Mouse (Mus musculus) retina, adult 2 months (tissue): Measurements from ENCODE around the gene Creg2.
"Not testable (repeated sequence)": the region's sequence is repeated elsewhere in the genome, so short reads cannot be mapped to it uniquely, and the experiment has no call there.

ENCODE experiments used
- DNase-seq: peaks from one replicate; pipeline ENCODE4 v3.0.0-alpha.2; 2012; ENCODE audit warnings: low read depth, low spot score

Creg2 gene

DNA sequence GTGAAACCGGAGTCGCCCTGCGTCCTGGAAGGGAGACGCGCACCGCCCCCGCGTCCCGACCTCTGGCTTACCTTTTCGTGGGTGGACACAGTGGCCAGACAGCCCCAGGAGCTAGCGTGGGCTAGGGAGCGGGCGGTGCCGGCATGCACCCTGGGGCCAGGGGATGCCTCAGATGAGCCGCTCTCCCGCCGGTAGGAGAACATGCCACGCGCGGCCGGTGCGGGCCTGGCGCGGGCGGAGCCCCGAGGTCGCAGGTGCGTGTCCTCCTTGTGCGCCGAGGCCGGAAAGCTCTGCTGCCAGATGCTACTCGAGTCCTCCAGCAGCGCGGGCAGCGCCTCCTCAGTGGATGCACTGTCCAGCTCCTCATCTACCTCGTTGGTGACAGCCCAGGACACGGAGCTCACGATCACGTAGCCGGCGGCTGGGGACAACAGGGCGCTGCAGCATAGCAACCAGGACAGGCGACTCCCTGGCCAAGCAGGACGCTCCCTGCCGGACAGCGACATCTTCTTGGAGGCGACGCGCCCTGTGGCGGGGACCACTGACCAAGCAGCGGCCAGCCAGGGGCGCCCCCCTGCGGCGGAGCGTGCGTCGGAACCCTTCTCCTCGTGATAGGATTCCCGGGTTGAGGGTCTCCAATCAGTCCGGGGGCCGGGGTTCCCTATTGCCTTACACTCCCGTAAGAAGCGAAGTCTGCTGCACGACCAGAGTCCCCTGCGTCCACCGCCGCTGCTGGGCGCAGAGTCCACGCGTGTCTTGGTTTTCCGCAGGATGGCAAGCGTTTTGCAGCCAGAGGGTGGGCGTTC, 636 bp downstream of the Creg2 start:
- DNase-seq, result no peak

DNA sequence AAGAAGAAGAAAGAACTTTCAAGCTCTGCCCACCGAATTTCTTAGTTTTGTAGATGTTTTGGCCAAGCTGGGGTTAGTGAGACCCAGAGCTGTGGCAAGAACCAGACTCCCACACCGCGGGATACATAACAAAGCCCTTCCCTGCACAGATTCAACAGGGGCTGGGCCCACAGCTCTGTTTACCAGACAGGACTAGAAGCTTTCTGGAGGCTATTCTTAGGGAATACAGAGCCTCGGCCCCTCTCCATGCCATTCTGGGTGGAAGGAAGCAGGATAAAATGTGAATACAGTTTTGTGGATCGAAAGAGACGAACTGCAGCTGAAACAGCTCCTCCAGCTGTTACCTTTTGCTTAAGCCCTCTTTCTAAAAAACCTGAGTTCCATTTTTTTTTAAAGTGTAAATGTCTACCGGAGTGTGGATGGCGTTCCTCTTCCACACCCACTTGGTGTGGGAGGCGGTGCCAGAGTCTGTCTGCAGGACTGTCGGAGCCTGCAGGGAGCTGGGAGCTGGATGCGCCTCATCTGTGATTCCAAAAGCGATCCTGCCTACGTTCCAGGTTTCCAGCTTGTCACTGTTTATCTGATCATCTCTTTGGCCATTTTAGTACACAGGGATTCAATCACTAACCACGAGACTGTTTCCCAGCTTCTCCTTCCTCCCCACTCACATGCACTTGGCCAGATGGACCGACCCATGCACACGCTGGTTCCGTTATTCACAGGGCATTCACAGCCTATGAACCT, 1.4 kb downstream of the Creg2 start:
- DNase-seq, result no peak

DNA sequence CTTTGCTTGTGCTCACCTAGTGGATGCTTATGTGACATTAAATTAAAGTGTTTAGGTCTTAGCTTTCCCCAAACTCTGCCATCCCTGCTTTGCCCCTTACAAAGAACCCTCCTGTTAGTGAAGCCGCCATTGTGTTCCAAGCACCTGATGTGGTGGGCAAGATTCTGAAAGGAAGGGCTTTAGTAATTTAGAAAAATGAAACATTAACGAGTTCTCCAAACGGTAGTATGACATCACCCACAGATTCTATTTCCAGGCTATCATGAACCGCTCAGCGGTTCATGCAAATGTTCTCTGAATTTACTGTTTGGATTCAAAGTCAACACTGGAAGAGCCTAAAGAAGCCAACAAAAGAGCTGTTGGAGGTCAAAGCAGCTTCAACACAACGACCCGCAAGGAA, 2.7 kb downstream of the Creg2 start:
- DNase-seq, result no peak

DNA sequence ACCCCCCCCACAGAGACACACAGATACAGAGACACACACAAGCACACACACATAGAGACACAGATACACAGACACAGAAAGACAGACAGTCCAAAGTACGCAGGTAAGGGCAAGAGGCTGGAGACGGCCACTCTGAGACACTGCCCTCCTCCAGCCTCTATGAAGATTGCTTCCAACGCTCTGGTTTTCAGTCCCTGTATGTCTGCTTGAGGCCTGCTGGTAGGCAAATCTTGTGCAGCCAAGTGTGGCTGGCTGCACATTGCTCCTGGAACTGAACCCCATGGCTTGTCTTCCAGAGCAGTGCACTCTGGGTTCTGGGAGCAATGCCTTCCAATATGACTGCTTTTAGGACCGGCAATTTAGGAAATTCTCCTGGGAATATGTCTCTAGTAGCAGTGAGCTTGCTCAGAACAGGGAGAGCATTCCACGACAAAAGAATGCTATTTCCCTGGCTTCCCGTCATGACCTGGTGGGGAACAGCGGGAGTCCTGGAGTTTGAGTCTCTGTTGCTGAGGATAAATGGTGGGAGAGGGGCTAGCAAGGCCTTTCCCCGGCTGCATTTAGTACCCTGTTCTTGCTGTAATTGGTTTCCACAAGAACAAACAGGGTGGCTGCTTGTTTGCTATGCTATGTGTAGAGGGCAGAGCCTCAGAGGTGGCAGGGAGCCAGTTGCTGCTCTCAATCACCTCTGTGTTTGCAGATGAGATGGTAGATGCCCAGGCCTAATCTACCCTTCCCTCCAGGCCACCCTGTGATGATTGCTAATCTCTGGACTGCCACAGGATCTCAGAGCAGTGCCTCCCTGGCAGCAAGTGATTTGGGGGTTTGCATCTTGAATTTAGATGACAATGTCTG, 5.1 kb downstream of the Creg2 start:
- no peak for DNase-seq

DNA sequence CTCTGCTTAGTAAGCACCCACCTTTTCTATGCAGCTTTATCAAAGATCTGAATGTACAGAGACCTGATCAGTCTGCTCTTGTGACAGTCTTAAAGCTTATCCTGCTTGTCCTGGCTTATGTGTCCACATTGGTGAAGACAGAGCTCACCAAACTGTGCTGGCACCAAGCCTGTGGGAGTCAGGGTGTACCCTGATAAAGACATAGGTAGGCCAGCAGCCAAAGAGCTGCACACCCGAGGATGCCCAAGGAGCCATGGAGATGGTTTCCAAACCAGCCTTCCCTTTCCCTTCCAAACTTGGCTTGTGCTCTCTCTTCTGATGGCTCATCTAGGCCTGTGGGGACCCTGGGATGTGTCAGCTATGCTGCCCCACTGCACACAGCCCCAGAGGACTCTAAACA, 6.9 kb downstream of the Creg2 start:
- DNase-seq, result no peak

DNA sequence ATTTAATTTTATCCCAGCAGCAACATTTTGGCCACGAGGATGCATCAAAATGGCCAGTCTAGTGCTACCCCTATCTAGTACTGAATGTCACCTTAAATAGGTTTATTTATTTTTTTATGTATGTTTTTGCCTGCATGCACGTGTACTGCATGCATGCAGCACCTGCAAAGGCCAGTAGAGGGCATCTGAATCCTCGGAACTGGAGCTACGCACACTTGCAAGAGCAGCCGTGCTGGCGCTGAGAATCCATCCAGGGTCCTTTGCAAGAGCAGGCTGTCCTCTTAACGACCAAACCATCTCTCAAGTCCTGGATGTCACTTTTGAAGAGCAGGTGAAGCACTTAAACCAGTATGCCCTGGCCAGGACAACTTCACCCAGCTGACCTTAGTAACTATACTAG, 9.6 kb downstream of the Creg2 start:
- no peak for DNase-seq

DNA sequence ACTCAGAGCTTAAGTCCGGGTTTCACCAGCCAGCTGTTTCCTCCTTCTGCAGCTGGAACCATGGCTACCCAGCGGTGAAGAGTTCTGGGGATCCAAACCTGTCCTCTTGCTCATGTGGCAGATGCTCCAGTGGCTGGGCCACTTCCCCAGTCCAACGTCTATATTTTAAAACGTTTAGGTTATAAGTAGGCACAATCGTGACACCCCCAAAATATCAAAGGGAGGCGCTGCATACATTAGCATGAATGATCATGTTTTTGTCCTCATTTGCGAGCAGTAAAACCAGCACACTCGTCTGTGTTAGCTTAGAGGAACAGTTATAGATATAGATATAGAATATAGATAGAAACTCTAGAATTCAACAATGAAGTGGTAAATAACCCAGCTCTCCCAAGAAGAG, 14.1 kb downstream of the Creg2 start:
- no peak for DNase-seq

DNA sequence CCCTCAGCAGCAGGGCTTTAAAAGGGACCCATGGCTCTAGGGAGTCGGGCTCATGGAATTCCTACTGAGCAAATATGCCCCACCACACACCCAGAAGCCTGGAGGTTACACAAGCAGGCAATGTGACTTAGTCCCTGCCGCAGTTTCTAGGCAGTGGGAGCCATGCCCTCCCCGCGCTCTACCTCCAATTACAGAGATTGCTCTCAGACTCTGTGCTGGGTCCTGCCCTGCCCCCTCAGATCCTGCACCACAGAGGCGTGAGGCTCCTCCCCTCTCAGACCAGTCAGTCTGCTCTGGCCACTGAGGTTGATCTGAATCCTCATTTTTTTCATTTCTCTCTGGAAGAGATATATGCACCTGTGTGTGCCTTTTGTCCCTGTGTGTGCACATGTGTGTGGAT, 14.6 kb downstream of the Creg2 start:
- DNase-seq, result no peak

DNA sequence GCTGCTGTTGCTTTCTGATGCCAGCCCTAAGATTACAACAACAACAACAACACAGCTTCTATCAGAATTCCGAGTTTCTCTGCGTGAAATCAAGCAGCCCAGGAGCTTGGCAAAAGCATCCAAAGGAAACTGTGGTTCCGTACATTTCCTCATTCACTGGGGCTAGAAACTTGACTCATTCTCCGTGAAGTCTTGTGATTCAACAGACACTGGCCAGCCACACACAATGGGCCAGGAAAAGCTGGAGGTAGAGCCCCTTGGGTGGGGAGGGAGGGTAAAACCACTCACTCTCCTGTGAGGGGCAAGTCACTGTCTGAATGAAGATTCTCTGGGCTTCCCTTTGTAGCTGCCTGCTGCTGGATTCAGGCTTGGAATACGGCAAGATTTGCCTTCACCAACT, 15.1 kb downstream of the Creg2 start:
- no peak for DNase-seq

DNA sequence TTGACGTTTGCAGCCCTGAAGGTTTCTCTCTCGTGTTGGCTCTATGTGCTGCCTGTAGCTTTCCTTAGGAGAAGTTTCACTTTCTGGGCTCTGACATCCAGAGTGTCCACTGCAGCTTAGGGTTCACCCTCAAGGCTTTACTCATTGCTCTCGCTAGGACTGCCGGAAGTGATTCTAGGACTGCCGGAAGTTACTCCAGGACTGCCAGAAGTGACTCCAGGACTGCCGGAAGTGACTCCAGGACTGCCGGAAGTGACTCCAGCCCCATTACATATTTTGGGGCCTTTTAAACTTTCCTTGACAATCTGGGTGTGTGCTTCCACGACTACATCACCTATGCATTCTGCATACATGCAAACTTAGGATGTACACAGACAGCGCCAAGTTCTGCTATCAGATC, 22.7 kb downstream of the Creg2 start:
- no peak for DNase-seq

DNA sequence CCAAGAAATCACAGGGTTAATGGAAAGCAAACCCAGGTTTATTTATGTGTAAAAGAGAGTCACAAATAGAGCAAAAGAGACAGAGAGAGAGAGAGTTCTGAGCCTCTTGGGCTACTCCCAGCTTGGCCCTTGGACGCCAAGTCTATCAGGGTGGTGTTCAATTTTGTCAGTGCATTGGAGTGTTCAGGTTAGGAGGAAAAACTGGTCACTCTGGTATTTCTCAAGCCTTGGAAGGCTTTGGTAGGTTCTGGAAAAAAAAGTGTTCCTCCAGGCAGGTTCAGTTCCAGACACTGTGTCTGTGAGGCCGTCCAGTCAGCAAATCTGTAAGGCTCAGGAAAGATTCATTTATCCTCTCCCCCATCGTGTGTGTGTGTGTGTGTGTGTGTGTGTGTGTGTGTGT, 25.8 kb downstream of the Creg2 start:
- DNase-seq, result no peak

DNA sequence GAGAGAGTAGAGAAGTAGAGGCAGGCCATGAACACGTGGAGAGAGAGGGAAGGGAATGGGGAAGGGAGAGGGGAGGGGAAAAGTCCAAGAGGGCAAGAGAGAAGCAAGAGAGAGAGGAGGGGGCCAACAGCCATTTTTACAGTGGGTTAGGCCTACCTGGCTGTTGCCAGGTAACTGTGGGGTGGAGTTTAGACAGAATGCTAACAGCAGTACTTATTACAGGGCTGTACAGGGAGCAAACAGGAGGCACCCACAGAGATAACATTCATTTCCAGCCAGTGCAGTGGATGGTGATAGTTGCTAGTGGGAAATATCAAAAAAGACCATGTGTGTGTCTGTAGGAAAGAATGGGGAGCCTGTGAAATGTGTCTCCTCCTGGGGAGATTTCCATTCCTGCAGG, 27.5 kb downstream of the Creg2 start:
- no peak for DNase-seq

DNA sequence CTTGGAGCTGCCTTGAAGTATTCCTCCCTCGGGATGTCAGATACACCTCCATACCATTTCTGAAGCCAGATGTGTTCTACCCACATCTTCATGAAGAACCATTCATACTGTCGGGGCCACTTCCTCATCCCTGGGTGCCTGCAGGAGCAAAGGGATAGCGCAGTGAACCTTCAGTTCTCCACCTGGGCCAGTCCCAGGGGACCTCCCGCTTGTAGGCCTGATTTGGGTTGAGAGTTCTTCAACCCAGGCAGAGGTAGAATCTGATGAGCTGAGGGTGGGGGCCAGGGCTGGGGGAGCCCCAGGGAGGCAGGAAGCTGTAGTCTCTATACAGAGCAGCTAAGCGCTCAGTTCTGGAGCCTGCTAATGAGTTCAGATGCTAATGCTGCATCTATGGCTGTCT, 28.2 kb downstream of the Creg2 start:
- no peak for DNase-seq

DNA sequence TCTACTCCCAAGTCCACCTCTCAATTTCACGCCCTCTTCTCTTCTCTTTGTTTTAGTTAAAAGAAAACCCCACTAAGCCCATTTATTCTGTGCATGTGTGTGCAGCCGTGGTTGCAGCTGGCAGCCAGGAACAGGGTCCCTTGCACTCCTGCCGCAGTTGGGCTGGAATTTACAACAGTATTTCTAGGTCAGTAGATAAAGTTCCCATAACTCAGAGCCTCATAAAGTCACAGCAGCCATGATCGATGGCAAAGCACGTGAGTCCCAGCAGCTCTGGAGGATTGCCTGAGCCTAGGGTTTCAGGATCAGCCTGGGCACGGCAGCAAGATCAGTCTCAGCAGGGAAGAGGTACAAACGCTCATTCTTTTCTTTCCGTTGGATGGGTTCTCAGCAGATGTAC, 32.8 kb downstream of the Creg2 start:
- no peak for DNase-seq

DNA sequence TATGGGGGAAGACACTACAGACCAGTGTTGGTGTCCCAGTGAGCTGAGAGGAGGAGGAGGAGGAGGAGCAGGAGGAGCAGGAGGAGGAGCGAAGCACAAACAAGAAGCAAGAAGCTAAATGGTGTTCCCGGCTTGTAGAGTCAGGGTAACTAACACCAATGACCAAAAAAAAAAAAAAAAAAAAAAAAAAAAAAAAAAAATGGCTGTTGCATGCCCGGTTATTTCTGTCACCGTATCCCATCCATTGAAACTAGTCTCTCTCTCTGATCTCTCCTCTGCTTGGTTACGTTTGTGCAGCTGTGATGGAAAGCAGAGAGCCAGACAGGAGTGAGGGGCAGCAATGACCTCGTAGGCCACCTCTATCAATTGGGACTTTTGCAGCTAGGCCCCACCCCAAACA, 35.7 kb downstream of the Creg2 start:
- no peak for DNase-seq

DNA sequence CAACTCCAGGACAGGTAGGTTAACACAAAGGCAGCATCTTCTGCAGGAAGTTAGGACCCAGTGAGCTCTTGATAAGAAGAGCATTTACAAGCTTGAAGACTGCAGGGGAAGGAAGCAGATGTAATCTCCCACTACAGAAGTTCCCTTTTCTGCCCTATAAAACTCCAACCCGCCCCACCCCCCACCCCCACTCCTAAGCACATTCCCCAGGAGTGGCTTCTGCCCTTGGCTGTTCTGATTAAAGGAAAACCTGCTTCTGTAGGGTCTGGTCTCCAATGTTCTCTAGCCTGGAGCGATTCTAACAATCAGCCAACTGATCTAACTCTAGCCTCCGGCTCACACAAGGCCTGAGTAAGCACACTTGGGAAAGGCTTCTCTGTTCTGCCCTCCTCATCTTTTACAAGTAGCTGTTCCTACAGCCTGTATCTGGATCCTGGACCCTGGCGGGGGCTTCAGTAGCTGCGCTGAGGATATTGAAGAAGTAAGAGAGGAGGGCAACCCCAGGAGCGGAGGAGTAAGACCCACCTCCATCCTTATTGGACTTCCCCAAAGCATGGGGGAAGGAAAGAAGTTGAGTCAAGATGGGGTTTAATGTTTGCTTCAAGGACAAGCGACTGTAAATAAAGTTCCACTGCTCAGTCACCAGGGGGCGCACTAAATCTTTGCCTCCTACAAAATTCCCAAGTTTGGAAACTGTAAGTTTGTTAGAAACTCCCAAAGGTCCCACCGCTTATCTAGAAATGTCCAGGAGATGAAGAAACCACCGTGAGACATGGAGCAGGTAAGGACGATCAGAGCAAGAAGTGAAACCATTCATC, 36.6 kb downstream of the Creg2 start:
- peak; percentile 29 for DNase-seq

DNA sequence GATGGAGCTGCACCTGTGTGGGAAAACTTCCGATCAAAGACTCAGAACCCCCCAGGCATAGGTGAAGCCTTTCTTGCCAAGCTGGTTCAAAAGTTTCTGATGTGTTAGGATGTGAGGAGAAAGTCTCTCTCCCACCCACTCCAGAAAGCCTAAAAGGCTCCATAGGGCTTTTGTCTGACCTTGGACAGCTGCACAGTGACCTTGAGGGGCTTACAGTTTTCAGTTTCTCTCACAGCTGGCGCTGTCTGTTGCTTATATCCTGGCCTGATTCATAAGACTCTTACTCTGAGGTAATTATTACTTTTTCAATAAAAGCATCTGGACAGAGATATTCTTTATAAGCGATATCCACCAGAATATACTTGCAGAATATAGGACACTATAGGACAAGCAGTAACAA, 38.2 kb downstream of the Creg2 start:
- DNase-seq, result no peak

DNA sequence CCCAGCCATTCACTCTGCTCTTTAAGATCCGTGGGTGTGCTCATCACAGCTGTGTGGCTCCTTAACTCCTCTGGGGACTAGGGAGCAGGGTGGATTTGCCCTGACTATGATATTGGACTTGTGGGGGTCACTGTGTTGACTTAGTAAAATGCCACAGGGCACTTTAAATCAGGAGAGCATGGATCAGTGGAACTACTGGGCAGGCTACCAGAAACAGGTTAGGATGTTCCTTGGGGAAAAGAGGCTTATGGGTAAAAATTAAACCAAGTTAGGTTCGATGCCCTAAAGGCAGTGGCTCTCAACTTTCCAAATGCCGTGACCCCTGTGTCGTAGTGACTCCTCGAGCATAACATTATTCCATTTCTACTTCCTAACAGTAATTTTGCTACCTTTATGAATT, 38.8 kb downstream of the Creg2 start:
- no peak for DNase-seq

DNA sequence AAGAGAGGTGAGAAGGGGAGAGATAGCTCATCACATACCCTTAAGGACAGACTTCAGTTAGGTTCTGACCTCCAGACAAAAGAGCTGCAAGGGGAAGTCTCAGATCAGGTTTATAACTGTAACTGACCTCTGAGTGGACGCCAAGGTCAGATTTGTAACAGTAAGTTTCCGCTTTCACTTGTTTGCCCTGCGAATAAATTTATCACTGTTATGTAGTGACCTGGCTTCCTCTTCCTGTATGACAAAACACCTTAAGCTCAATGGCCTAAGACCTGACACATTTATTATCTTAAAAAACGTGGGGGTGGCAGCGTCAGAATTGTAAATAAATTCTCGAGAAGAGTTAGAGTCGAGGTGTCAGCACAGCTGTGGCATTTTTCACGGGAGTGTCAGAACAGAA, 42.7 kb downstream of the Creg2 start:
- DNase-seq, result no peak

DNA sequence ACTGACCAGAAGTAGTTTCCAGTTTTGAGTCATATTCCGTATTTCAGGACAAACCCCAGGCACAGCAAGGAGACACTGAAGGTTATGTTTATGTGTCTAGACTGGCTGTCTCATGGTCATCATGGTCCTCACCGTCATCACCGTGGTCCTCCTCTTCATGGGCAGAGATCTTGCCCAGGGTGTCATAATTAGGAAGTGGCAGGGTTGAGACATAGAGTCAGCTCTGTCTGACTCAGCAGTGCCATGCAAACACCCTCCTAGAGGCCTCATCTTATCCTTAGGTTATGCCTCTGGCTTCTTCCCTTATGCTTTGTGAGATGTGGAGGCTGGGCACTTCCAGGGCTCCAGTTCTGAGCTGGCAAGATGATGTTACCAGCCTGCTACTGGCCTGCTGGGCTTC, 48.8 kb downstream of the Creg2 start:
- DNase-seq, result no peak

DNA sequence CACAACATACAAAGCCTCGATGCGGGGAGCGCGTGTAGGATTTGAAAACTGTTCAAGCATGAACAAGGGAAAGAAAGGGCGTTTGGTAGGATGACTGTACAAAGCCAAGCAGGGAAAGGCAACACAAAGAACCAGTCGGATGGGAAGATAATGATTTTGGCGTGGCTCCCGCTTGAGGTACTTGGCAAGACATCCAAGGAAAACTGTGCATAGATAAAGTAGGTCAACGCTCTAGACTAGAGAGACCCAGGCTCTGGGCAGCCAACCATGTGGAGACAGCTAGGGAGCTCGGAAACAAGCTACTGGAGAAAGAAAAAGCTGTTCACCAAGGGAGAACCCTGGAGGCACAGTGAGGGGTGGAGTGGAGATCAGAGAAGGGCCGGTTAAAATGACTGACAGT, 52.5 kb downstream of the Creg2 start:
- DNase-seq, result peak; percentile 13

DNA sequence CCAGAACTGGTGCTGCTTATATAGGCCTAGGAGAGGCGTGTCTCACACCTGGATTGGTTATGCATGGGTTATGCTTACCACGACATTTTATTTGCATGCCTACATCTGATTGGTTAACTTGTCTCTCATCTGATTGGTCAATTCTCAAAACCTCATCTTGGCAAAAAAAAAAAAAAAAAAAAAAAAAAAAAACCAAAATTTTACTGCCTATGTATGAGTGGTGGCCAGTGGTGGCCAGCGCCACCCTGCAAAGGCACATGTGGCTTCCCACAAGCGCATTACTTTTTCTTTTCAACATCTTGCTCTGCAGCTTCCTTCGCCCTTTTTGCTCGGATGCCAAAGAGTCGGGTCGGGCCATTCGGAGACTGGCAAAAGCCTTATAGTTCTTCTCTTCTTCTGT, 54.1 kb downstream of the Creg2 start:
- not testable (repeated sequence) for DNase-seq
